Mouse (Mus musculus): ENCODE results near the gene Fam196b. TPM values are rescaled to one million over a fixed set of nuclear protein-coding genes. Genes with fewer than 3 reads are reported as not detected.
A peak's percentile ranks its signal among the peaks of the same experiment; 100 is the strongest.

Fam196b gene
- total RNA-seq (2021): 1 to 10 TPM; 1.3 to 1.4 TPM
- long read RNA-seq, experiment 1, partial matches to known transcripts: 1 of 2 reads
- long read RNA-seq, experiment 1, other reads (novel, unspliced or antisense): 1 of 2 reads
- long read RNA-seq, experiment 2, partial matches to known transcripts: 2 of 2 reads
- long read RNA-seq, experiment 2, other reads (novel, unspliced or antisense): 0 of 2 reads

DNA sequence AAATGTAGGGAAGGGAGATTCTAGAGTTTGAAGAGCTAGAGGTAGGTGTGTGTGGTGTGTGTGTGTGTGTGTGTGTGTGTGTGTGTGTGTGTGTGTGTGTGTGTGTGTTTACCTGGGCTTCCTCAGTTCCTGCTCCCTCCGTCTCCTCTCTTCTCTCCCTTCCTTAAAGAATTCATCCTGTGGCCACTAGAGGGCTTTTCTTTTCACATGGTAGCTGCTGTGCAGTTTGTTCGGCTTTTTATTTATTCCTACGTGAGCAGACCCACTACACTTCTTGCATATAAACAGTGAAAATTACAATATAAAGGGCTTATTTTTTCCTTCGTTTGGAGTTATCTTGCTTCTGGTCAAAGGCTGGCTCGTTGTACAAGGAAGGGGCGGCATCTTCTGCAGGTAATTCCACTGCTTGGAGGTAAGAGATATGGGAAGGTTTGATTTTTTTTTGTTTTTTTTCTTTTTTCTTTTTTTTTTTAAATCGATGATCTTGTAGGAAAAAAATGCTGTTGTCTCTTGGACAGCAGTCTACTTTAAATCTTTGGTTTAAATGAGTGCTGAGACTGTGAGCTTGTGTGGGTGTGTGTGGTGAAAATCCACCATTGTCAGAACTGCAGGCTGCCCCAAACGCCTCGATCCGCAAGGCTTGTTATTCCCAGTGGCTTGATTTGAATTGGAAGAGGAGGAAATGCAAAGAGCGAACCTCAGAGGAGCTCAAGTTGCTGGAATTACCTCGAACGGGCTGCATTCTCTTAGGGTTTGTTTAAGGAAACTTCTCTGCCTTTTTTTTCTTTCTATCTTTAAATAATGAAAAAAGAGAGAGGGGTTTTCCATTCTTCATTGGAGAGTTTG lies at the start of gene Fam196b:
Gene Fam196b (plus strand): TSS at position 289 of the 846 bp plus-strand sequence.
- DNase-seq (ENCODE audit: low spot score): peak; percentile 24

DNA sequence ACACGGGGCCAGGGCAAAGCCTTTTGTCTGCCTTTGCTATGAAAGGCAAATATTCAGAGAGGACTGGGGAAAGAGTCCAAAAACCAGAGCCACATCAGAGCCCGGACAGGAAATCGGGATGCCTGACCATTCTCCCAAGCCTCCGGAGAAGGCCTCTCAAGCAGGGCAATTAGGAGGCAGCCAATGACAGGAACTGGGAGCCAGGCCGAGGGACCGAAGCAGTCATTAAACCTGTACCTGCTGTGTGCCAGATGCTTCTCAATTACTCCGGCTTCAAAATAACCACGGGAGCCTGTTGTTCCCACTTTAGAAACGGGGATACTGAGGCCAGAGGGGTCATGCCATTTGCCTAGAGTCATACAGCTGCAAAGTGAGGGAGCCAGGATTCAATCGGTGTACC lies 42.6 kb upstream of the Fam196b start:
- DNase-seq (ENCODE audit: low spot score): no peak

DNA sequence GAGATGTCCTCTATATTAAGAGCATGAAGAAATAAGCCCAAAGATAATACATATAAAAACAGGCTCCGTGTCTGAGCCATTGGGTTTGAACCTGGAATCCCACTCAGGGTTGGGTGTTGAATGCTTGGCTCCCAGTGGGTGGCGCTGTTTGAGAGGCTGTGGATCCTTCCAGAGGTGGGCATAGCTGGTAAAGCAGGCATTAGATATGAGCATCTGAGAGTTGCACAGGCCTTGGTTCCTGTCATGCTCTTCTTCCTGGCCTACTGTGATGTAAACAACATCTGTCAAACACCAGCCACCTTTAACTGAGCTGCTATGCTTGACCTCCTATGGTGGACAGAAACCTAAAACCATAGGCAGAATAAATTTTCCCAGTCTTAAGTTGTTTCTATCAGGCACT lies 38.7 kb upstream of the Fam196b start:
- no peak for DNase-seq (ENCODE audit: low spot score)

DNA sequence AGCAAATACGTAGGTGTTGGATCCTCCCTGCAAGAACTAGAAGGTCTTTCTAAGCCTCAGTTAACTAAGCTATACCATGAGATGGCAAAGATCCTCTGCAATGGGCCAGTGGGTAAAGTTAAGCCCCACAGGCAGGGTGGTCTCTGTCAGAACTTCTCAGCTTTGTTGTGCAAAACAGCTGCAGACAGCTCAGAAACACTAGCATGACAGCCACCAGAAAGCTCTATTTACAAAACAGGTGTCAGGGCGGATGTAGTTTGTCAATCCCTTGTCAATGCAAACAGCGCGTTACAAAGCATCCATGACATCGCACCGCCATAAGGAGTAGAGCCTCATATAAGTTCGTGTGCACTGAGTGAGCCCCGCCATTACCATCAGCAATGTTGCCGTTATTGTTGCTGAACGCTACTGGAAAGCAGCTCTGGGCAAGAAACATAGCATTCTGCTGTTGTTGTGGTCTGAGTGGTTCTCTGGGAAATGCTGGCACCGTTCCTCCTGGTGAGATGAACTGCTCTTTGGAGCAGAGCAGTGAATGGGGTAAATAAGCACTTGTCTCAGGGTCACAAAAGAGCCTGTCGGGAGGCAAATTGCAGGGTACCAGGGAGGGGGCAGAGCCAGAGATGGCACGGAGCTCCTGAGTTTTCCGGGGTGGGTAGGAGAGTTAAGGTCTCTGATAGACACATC lies 38.1 kb upstream of the Fam196b start:
- DNase-seq (ENCODE audit: low spot score): no peak

DNA sequence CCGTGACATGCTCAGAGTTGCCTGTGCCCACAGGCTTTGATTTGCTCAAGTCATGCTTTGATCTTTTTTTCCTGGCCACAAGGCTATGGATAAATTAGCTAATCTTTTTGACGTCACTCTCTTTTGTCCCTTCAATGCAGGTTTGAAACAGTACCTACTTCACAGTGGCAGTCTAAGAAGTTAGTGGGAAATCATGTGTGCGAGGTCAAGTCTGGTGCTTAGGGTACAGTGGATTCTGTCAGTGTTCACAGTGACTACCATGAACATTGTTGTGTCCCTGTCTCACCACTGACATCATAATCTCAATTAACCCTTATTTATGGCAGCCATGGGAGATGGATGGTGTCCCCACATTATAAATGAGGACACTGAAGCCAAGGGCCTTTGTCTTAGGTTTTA lies 37.6 kb upstream of the Fam196b start:
- DNase-seq (ENCODE audit: low spot score): no peak

DNA sequence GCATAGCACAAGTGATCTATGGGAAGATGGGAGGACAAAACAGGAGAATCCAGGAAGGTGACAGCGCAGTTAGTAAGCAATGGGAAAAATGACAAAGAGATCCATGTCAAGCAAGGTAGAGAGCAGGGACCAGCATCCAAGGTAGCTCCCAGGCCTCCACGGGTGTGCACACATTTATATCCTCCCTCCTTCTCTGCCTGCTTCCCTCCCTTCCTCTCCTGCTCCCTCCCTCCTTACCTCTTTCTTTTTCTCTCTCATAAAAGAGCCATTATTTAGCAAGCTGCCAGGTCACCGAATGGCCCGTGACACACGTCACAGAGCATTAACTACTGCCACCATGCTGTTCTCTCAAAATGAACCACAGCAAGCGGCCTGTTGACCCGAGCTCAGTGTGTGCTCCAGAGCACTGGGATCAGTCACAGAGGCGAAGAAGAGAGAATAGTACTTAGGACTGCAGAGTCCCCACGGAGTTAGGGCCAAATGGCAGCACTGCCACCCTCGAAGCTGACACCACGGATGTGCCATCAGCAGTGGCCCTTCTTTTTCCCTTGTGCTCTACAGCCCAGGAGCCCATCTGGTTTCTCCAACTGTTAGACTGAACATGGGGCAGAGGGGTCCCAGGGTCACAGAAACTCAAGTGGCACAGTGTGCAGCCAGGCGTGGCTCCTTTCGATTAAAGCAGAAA lies 30.4 kb upstream of the Fam196b start:
- no peak for DNase-seq (ENCODE audit: low spot score)

DNA sequence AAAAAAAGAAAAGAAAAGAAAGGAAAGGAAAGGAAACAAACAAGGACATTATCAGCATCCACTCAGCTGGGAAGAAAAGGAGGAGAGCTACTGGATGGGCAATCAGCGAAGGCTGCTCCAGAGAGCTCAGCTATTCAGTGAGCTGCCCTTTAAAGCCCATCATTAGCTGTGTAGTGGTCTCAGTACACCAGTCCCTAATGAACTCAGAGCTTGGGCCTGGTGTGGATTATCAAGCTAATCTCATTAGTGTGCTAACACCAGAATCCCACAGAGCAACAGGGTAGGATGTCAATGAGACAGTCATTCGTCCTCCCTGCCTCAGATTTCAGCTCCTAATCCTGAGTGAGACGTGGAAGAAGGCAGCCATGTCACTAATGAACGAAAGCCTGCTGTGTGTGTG lies 24.4 kb upstream of the Fam196b start:
- DNase-seq (ENCODE audit: low spot score): no peak

DNA sequence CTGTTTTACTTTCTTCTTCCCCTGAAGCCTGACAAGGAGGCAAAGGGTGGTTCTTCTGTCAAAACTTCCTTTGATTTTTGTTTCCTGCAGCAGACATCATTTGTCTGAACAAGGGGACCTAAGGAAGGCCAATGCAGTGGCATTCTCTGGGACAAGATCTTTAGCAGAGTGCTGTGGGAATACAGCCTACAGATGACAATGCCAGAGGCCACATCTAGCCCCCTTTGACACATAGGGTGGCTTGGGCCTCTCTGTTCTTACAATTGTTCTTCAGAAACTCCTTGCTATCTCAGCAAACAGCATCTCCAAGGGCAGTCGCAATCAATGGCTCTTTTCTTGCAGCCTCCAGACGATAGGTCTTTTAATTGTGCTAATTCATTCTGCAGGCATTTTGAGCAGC lies 23.9 kb upstream of the Fam196b start:
- no peak for DNase-seq (ENCODE audit: low spot score)

DNA sequence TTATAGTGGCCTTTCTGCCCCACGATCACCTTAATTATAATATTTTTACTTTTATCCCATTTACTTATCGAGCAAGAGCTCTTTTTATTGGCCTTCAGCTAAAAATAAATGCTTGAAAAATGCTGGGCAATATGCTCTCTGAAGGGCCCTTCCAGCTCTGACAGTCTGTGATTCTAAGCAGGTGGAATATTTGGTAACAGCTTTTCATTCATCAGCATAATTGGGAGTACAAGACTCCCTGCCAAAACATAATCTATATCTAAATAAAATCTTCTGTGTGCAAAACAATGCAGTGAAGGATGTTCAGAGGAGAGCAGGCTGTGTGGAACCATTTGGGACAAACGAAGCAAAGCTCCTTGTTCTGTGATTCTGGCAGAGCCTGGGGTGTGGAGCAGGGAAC lies 23.3 kb upstream of the Fam196b start:
- no peak for DNase-seq (ENCODE audit: low spot score)

DNA sequence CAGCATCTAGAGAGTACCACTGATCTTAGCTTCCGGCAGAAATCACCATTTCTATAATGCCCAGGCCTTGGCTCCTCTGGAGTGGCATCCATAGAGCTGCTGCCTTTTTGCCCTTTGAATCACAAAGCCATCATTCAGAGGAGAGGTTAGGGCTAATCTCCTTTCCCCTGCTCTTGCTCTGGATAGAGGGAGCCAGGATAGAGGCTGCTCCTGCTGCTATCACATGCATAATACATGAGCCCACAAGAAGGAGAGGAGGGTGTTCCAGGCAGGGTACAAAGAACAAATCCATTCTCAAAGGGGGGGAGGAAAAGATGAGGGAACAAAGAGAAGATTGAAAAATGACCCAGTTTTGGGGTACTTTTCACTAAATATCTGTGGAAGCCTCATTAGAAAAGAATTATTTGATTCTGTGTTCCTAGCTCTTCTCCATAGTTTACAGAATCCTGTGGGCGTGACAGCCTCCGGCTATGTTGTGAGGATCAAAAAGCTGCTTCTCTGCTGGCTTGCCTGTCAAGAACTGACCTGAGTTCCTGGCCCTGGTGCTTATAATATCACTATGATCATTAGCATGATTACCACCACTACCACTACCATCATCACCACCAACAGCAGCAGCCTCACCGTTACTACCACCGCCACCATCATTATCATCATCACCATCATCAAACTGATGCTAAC lies 16.8 kb upstream of the Fam196b start:
- no peak for DNase-seq (ENCODE audit: low spot score)

DNA sequence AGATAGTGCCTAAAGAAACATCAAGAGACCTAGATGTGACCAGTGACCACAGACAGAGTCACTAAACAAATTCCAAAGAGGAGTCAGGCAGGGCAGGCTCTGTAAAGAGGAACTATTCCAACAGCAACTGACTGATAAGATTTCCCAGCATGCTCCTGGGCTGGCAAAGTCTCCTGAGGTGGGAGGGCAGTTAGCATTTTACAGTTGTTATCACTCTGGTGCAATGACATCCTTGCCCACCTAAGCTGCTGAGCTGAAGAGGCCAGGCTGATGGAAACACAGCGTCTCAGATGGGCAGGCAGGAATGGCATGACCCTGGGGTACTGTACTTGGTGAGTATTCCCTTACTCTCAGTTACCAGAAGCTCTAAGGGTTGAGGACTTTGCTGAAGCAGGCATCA lies 15.1 kb upstream of the Fam196b start:
- DNase-seq (ENCODE audit: low spot score): no peak

DNA sequence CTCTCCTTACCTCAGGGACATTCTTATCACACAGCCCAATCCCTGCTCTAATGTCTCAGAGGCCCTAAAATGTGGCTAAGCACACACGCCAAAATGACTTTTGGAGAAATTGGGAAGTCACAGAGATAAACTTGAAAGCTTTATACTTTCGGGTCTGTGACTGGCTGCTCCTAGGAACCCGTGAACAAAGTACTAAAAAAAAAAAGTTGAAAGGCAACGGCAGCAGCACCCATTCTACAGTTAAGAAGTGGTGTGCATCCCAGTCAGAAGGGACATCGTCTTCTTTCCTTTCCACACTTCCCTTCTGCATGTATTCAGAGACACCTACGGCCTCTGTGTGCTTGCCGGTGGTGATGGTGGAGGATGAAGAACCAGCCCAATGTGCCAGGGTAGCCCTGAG lies 14.6 kb upstream of the Fam196b start:
- no peak for DNase-seq (ENCODE audit: low spot score)

DNA sequence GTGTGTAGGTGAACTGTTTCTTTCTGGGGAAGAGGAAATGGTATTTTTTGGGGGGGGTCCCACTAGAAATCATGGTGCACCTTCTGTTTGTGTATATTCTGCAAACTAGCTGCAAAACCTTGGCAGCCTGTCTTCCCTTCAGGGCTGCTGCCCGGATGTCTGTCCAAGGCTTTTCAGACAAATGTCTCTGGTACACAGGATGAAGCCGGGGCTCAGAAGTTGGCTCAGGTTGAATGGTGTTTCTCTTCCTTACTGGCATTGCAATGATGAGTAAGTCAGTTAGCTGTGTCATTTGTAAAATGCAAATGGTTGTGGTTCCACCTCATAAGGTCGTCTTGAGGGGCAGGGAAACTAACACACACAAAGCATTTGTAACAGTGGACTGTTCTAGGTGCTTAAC lies 8.4 kb upstream of the Fam196b start:
- no peak for DNase-seq (ENCODE audit: low spot score)

DNA sequence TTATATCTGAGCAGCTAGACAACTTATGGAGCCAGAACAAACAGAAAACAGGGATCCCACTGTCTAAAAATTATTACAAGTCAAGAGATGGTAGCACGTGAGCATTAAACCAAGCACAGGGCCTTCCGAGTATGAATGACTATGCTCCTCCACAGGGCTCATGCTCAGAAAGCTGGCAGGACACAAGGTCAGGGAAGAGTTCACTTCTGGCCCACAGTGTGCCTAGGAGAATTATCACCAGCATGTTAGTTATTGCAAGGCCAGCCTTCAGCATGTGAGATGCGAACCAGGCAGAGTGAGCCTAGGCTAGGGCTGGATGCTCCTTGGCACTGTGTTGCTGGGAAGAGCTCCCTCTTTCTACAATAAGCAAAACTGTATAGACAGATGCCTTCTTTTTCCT lies 5.9 kb upstream of the Fam196b start:
- no peak for DNase-seq (ENCODE audit: low spot score)

DNA sequence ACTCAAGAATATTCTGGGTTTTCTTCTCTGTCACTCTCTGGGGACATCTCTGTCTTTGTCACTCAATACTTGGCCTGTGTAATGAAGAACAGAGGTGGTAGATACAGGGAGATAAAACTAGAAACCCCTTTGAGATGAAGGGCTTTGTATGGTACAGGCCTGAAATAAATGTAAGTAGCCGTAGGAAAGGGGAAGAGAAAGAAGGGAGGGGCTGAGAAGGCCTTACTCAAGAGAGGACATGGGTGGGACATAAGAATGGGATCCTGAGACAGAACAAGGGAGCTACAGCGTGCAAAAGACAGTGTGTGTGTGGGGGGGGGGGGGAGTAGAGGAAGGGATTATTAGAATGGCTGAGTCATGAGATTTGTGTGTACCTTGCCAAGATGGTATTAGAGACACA lies 5.3 kb upstream of the Fam196b start:
- no peak for DNase-seq (ENCODE audit: low spot score)

DNA sequence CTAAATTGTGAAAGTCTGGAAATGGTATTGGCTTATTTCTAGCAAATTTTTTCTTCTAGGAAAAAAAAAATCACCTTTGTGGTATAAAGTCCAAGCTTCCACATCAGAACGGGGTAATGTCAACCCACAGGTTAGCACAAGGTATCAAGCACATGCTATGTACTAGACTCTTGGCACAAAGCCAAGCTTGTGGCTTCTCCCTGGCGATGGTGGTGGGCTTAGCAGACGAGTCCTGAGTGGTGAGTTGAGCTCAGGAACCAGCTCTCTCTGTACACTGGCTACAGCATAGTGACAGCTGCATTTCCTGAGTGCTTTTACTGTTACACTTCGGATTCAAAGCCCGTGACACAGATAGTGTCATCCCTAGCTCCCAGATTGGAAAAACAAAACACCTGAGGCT lies 2.9 kb upstream of the Fam196b start:
- DNase-seq (ENCODE audit: low spot score): no peak

DNA sequence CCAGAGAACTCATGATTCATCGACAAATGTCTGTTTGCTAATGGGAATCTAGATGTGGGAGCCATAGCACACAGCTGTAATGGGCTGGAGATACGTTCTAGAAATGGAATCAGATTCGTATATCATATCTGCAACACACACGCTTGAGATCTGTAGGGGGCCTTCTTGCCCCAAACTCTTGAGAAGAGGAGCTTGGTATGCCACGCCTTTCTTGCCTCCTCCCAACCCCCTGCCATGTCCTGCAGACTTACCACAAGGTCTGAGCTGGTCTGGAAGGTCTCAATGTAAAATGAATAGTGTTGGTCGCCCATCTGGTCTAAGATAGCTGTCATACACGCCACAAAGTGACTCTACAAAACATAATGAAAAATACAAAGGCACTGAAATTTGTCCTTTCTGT lies 2.4 kb upstream of the Fam196b start:
- no peak for DNase-seq (ENCODE audit: low spot score)

DNA sequence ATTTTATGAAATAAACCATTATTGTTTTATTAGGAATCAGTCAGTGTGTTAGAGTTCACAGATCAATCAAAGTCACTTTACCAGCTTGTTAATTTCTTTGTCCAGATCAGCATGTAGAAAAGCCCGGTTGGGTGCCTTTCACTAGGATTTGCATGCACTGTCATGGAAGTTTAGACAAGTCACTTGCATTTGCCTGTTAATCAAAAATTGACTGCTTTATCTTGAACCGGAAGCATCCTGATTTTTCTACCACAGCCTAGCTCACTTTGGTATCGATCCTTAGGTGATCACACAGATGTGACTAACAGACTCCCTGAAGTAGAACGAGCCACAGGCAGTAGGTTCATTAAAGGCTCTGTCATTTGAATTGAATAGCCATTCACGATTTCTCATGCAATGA lies 761 bp downstream of the Fam196b start:
- DNase-seq (ENCODE audit: low spot score): no peak

DNA sequence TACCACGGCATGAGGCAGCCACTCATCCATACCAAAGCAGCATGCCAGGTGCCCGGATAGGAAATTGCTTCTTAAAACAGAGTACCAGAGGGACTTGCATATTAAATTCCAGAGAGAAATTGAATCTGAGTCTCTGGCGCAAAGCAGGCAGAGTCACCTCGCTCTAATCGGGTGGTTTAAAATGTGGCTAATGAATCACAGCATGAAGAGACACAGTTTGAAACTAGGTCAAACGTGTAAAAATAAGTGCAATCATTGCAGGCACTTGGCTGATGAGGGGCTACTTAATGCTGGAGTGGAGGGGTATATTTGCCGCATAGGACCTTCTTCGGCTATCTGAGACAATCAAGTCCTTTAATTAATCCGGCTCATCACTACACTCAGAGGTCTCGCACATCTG lies 1.6 kb downstream of the Fam196b start:
- no peak for DNase-seq (ENCODE audit: low spot score)

DNA sequence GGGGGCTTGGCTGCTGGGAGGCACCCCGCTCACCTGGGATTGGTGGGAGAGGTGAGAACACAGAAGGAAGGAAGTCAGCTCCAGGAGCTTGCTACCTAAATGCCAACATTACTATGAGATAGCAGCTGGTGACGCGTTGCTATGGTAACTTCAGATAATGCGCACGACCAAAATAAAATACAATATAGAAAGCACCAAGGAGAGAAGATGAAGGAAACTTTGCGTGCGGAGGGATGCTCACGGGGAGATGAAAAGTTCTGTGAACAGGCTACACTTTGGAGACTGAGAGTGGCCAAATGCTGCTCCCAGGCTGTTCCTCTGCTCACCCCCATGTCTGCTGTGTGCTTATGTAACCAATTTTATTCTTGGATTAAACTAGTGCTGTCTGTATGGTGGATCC lies 2.4 kb downstream of the Fam196b start:
- DNase-seq (ENCODE audit: low spot score): no peak

DNA sequence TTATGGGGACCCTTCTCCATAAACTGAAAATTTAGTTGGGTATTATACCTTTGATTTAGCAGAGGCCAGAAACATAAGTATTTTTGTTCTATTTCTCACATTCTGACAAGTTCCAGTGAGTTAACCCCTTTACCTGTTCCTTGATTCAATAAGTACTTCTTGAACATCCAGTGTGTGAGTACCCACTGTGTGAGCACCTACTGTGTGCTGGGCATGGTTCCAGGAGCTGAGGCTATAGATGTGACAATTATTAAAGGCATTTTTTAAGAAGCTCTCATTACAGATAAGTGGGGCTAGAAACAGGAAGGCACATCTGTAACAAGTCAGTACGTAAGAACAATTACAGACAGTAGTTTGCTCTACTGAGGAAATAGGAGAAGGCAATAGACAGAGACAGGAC lies 4.7 kb downstream of the Fam196b start:
- no peak for DNase-seq (ENCODE audit: low spot score)

DNA sequence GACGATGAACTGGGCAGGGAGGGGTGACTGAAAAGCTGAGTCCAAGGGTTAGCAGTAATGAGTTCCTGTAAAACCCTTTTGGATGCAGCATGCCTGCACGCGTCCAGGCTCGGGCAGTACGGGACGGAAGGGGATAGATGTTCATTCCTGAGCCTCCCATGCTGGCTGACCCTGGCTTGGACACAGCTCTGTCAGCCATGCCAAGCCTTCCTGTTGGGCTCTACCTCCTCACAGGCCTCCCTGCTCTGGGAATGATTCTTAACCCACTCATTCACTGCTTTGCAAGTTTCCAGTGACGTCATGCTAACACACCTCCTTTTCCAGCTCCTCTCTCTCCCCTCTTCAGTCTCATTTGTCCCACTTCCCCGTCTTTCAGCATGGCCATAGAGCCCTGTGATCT lies 9.0 kb downstream of the Fam196b start:
- DNase-seq (ENCODE audit: low spot score): no peak
